16 mouse cellular contexts compared by ENCODE assay signal in the genomic region with DNA sequence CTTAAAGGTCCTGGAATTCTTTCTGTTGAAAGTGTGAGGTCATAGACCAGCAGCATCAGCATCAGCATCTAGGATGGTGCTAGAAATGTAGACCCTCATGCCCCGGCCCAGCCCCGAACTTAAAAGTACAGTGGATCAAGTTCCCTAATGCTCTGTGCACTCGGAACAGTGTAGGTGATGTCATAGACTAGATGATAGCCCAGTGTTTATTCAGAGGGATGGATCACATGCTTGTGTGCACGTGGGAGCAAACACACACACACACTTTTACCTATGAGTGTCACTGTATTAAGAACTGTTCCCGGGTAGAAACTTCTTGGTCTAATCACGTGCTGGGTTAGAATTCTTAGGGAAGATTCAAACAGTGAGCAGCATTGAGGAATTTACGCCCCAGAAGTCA.
"Had no signal": no experiment of that assay in that cellular context is flagged by ENCODE, and none has a peak within 500 bp of the region (broad histone marks: within the 10 kb centered on the region; RNA-seq: fewer than 3 reads in every experiment).

No protein-coding gene starts in this region.

- H3K27me3 ChIP-seq: intestine, embryonic 15.5 days; liver, embryonic 15.5 days; lung, embryonic 15.5 days; midbrain, embryonic 15.5 days; neural tube, embryonic 12.5 days had no signal

- DNase-seq: kidney, adult 2 months; kidney, postnatal 25 days; layer of hippocampus, adult 9-11 months; lung, postnatal 14 days; right cerebral cortex, postnatal 14 days; thymus, adult 18-20 months; thymus, postnatal 14 days had no signal

- ATAC-seq: intestine, embryonic 15.5 days; midbrain, embryonic 15.5 days had no signal

- H3K36me3 ChIP-seq: intestine, embryonic 15.5 days; limb, embryonic 10.5 days; liver, embryonic 15.5 days; lung, embryonic 15.5 days; midbrain, embryonic 15.5 days; neural tube, embryonic 12.5 days had no signal

- H3K9ac ChIP-seq: intestine, embryonic 15.5 days; liver, embryonic 15.5 days; lung, embryonic 15.5 days; midbrain, embryonic 15.5 days; neural tube, embryonic 12.5 days had no signal

- H3K4me3 ChIP-seq: intestine, embryonic 15.5 days; limb, embryonic 10.5 days; liver, embryonic 15.5 days; lung, embryonic 15.5 days; megakaryocyte, embryonic 14.5 days; midbrain, embryonic 15.5 days; neural tube, embryonic 12.5 days had no signal

- H3K4me2 ChIP-seq: intestine, embryonic 15.5 days; liver, embryonic 15.5 days; lung, embryonic 15.5 days; midbrain, embryonic 11.5 days; midbrain, embryonic 15.5 days; neural tube, embryonic 12.5 days had no signal

- H3K27ac ChIP-seq: liver, embryonic 15.5 days; macrophage; midbrain, embryonic 15.5 days; neural tube, embryonic 12.5 days had no signal

- H3K9me3 ChIP-seq: intestine, embryonic 15.5 days; limb, embryonic 10.5 days; liver, embryonic 15.5 days; lung, embryonic 15.5 days; megakaryocyte, embryonic 14.5 days; midbrain, embryonic 15.5 days; neural tube, embryonic 12.5 days had no signal

- H3K4me1 ChIP-seq: neural tube, embryonic 12.5 days had no signal
